ENCODE assay signal across 28 mouse cellular contexts in the genomic region with DNA sequence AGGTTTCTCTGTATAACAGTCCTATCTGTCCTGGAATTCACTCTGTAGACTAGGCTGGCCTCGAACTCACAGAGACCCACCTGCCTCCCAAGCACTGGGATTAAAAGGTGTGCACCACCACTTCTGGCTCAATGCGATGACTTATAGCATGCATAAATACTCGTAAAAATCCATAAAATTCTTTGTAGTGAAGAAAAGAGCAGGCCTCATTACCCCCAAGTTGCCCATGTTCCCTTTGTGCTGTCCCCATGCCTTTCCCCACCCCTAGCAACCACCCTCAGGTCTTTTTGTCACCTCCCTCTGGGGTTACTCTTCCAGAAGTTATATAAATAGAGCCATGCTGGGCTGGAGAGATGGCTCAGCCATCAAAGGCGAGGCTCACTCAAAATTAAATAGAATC. TPM values are rescaled to one million over a fixed set of nuclear protein-coding genes. Genes with fewer than 3 reads are reported as not detected.
DNase-seq lines count a peak whose midpoint lies in the region; ATAC-seq and TF ChIP-seq lines count a peak whose summit lies in the region.
"Had no signal": no experiment of that assay in that cellular context is flagged by ENCODE, and none has a peak within 500 bp of the region (broad histone marks: within the 10 kb centered on the region; RNA-seq: fewer than 3 reads in every experiment).

No protein-coding gene starts in this region.

- TF ChIP-seq CTCF in hindbrain, postnatal 0 days (IDR thresholded peaks at IDR 0.05; ENCODE audit: low read depth) = no peak
- TF ChIP-seq CTCF in bone marrow macrophage, adult 2 months (IDR thresholded peaks at IDR 0.05; ENCODE audit: low read depth, low read length) = no peak

- DNase-seq in forebrain, embryonic 11.5 days (ENCODE audit: low spot score) = peak; percentile 63
- peak; percentile 18 for DNase-seq in hindbrain, postnatal 0 days (ENCODE audit: low spot score)
- DNase-seq in embryo, embryonic 11 days = peak; percentile 30
- DNase-seq in spleen, postnatal 4 days (ENCODE audit: low spot score in 2 of 2) = no peak
- DNase-seq: adrenal gland, postnatal 10 days; cerebellum, adult 18-20 months; cerebellum, postnatal 14 days; heart, postnatal 14 days; kidney, adult 18-20 months; kidney, postnatal 36 days; liver, postnatal 0 days; lung, postnatal 36 days; right cerebral cortex, postnatal 4 days; thymus, adult 2 months; thymus, postnatal 36 days had no signal

- no peak overlapping the region for H3K4me2 ChIP-seq in forebrain, embryonic 11.5 days (ENCODE audit: low read depth, low read length, severe bottlenecking)
- no peak overlapping the region for H3K4me2 ChIP-seq in forebrain, embryonic 15.5 days (replicated peaks)
- H3K4me2 ChIP-seq in hindbrain, postnatal 0 days (ENCODE audit: low read depth, low read length) = no peak overlapping the region
- no peak overlapping the region for H3K4me2 ChIP-seq in hindbrain, embryonic 16.5 days (ENCODE audit: low read length)
- H3K4me2 ChIP-seq: embryonic facial prominence, embryonic 13.5 days; forebrain, embryonic 12.5 days; heart, embryonic 13.5 days; hindbrain, embryonic 14.5 days; limb, embryonic 12.5 days; midbrain, embryonic 15.5 days; neural tube, embryonic 13.5 days had no signal

- no peak overlapping the region for H3K4me3 ChIP-seq in forebrain, embryonic 11.5 days (ENCODE audit: low read depth, low read length)
- no peak overlapping the region for H3K4me3 ChIP-seq in forebrain, embryonic 15.5 days
- no peak overlapping the region for H3K4me3 ChIP-seq in hindbrain, postnatal 0 days (ENCODE audit: low read length)
- H3K4me3 ChIP-seq in hindbrain, embryonic 16.5 days (ENCODE audit: low read length) = no peak overlapping the region
- H3K4me3 ChIP-seq in bone marrow macrophage, adult 2 months (ENCODE audit: insufficient read depth, low read length) = no peak overlapping the region
- H3K4me3 ChIP-seq: embryonic facial prominence, embryonic 13.5 days; forebrain, embryonic 12.5 days; heart, embryonic 13.5 days; layer of hippocampus, adult 2 months; left cerebral cortex, adult 2 months; limb, embryonic 12.5 days; midbrain, embryonic 15.5 days; neural tube, embryonic 13.5 days had no signal

- ATAC-seq in forebrain, embryonic 11.5 days (replicated peaks; ENCODE audit: low FRiP score) = peak; percentile 49; the same call in 1 of the 2 replicates
- ATAC-seq in forebrain, embryonic 15.5 days (replicated peaks) = no peak
- peak; percentile 62; the same call in 1 of the 2 replicates for ATAC-seq in hindbrain, postnatal 0 days
- no peak for ATAC-seq in hindbrain, embryonic 16.5 days
- ATAC-seq: liver, postnatal 0 days; midbrain, embryonic 15.5 days had no signal

- H3K4me1 ChIP-seq in forebrain, embryonic 11.5 days (replicated peaks; ENCODE audit: control insufficient read depth, insufficient read depth, low read length) = no peaks in the 10 kb centered on the region
- peaks cover 5% of the 10 kb centered on the region; the same call in 1 of the 2 replicates for H3K4me1 ChIP-seq in forebrain, embryonic 15.5 days
- H3K4me1 ChIP-seq in hindbrain, postnatal 0 days (ENCODE audit: insufficient read depth, low read length) = no peaks in the 10 kb centered on the region
- no peaks in the 10 kb centered on the region for H3K4me1 ChIP-seq in hindbrain, embryonic 16.5 days (ENCODE audit: control insufficient read depth, insufficient read depth, low read depth, low read length)
- H3K4me1 ChIP-seq in bone marrow macrophage, adult 2 months (ENCODE audit: control insufficient read depth, insufficient read depth, low read length) = peaks cover 29% of the 10 kb centered on the region
- H3K4me1 ChIP-seq: embryonic facial prominence, embryonic 13.5 days; midbrain, embryonic 15.5 days had no signal

- no peaks in the 10 kb centered on the region for H3K27me3 ChIP-seq in forebrain, embryonic 11.5 days (ENCODE audit: control insufficient read depth, insufficient read depth, low read length)
- no peaks in the 10 kb centered on the region for H3K27me3 ChIP-seq in forebrain, embryonic 15.5 days
- H3K27me3 ChIP-seq in hindbrain, postnatal 0 days (ENCODE audit: insufficient read depth, low read length) = no peaks in the 10 kb centered on the region
- no peaks in the 10 kb centered on the region for H3K27me3 ChIP-seq in hindbrain, embryonic 16.5 days (replicated peaks; ENCODE audit: control insufficient read depth, insufficient read depth, low read length)
- H3K27me3 ChIP-seq: embryonic facial prominence, embryonic 13.5 days; forebrain, embryonic 12.5 days; heart, embryonic 13.5 days; limb, embryonic 12.5 days; midbrain, embryonic 15.5 days; neural tube, embryonic 13.5 days had no signal

- 54% methylated on average over 4 of the region's 4 CpGs for WGBS in forebrain, embryonic 11.5 days
- 26% methylated on average over 4 of the region's 4 CpGs for WGBS in forebrain, embryonic 15.5 days
- 21% methylated on average over 4 of the region's 4 CpGs for WGBS in hindbrain, postnatal 0 days
- 21% methylated on average over 4 of the region's 4 CpGs for WGBS in hindbrain, embryonic 16.5 days

- H3K9ac ChIP-seq in forebrain, embryonic 11.5 days (ENCODE audit: low read length) = no peak overlapping the region
- H3K9ac ChIP-seq in forebrain, embryonic 15.5 days (replicated peaks) = no peak overlapping the region
- no peak overlapping the region for H3K9ac ChIP-seq in hindbrain, postnatal 0 days (replicated peaks; ENCODE audit: low read length)
- no peak overlapping the region for H3K9ac ChIP-seq in hindbrain, embryonic 16.5 days (ENCODE audit: low read depth, low read length)
- H3K9ac ChIP-seq: embryonic facial prominence, embryonic 13.5 days; forebrain, embryonic 12.5 days; heart, embryonic 13.5 days; hindbrain, embryonic 14.5 days; limb, embryonic 12.5 days; liver, postnatal 0 days; midbrain, embryonic 15.5 days; neural tube, embryonic 13.5 days had no signal

- no peaks in the 10 kb centered on the region; the same call in 1 of the 2 replicates for H3K36me3 ChIP-seq in forebrain, embryonic 11.5 days (ENCODE audit: control insufficient read depth, insufficient read depth, low read length)
- peaks cover 33% of the 10 kb centered on the region for H3K36me3 ChIP-seq in forebrain, embryonic 15.5 days
- peaks cover 11% of the 10 kb centered on the region; the same call in 1 of the 2 replicates for H3K36me3 ChIP-seq in hindbrain, postnatal 0 days (ENCODE audit: insufficient read depth, low read length)
- H3K36me3 ChIP-seq in hindbrain, embryonic 16.5 days (ENCODE audit: control insufficient read depth, insufficient read depth, low read length) = peaks cover 6% of the 10 kb centered on the region

- TF ChIP-seq POLR2A in bone marrow macrophage, adult 2 months (IDR thresholded peaks at IDR 0.05; ENCODE audit: borderline replicate concordance, low read depth, low read length) = no peak

- H3K27ac ChIP-seq in forebrain, embryonic 11.5 days (ENCODE audit: low read depth, low read length) = no peak overlapping the region
- no peak overlapping the region for H3K27ac ChIP-seq in forebrain, embryonic 15.5 days (replicated peaks)
- no peak overlapping the region for H3K27ac ChIP-seq in hindbrain, postnatal 0 days
- H3K27ac ChIP-seq in hindbrain, embryonic 16.5 days (ENCODE audit: low read depth, low read length) = no peak overlapping the region
- H3K27ac ChIP-seq in bone marrow macrophage, adult 2 months (ENCODE audit: insufficient read depth, low read depth, low read length) = peak overlapping the region; percentile 44
- H3K27ac ChIP-seq: embryonic facial prominence, embryonic 13.5 days; forebrain, embryonic 12.5 days; heart, embryonic 13.5 days; hindbrain, embryonic 14.5 days; layer of hippocampus, adult 2 months; left cerebral cortex, adult 2 months; limb, embryonic 12.5 days; midbrain, embryonic 15.5 days; neural tube, embryonic 13.5 days had no signal

- no peaks in the 10 kb centered on the region for H3K9me3 ChIP-seq in forebrain, embryonic 11.5 days (ENCODE audit: control insufficient read depth, low read length)
- H3K9me3 ChIP-seq in forebrain, embryonic 15.5 days = no peaks in the 10 kb centered on the region
- H3K9me3 ChIP-seq in hindbrain, postnatal 0 days (ENCODE audit: low read length) = no peaks in the 10 kb centered on the region
- H3K9me3 ChIP-seq in hindbrain, embryonic 16.5 days (ENCODE audit: control insufficient read depth, low read length) = no peaks in the 10 kb centered on the region
- H3K9me3 ChIP-seq: embryonic facial prominence, embryonic 13.5 days; forebrain, embryonic 12.5 days; G1E; heart, embryonic 13.5 days; limb, embryonic 12.5 days; midbrain, embryonic 15.5 days; neural tube, embryonic 13.5 days had no signal

RNA-seq across cellular contexts. Expression of gene Psen1, which starts 14.8 kb away (rescaled TPM):
- polyA plus RNA-seq in forebrain, embryonic 11.5 days (2014; fragmentation: Nextera tagmentation; extraction: Ambion mirVana) = 64.9 and 69.6 TPM in 2 replicates
- polyA plus RNA-seq in forebrain, embryonic 15.5 days (2015; fragmentation: Nextera tagmentation; extraction: Ambion mirVana) = 65.8 and 67.4 TPM in 2 replicates
- total RNA-seq in hindbrain, postnatal 0 days (2014; rRNA removed) = 59.3 and 64.5 TPM in 2 replicates
- polyA plus RNA-seq in hindbrain, postnatal 0 days (2015; fragmentation: Nextera tagmentation; extraction: Ambion mirVana) = 56.0 and 56.8 TPM in 2 replicates
- 65.1 and 73.6 TPM in 2 replicates for polyA plus RNA-seq in hindbrain, embryonic 16.5 days (2015; fragmentation: Nextera tagmentation; extraction: Ambion mirVana)
- 83.6 and 85.8 TPM in 2 replicates for polyA plus RNA-seq in bone marrow macrophage, adult 2 months (2012; ENCODE audit: insufficient read depth, insufficient read length, missing spikeins)

Comparison
In these comparisons a context has a peak if more than half of its experiments do, and no peak if none do; other contexts are left out.
1. ATAC-seq: peak in forebrain, embryonic 11.5 days (single experiment) and hindbrain, postnatal 0 days (single experiment); none in forebrain, embryonic 15.5 days (single experiment) and hindbrain, embryonic 16.5 days (single experiment).
2. DNase-seq: peak in forebrain, embryonic 11.5 days (single experiment), hindbrain, postnatal 0 days (single experiment) and embryo, embryonic 11 days (single experiment); none in spleen, postnatal 4 days (0 of 2).